Mouse (Mus musculus): ENCODE results near the gene Csf3. TPM values are rescaled to one million over a fixed set of nuclear protein-coding genes. Genes with fewer than 3 reads are reported as not detected.

Gene Csf3
- polyA plus RNA-seq, 1 experiment from 2014 or later: not detected

- peak overlapping the region; percentile 86 for H3K4me3 ChIP-seq (ENCODE audit: low read depth, low read length)
- peaks cover 23% of the 10 kb centered on the region for H3K4me1 ChIP-seq (ENCODE audit: control insufficient read depth, insufficient read depth, low read length)
- ATAC-seq (replicated peaks; ENCODE audit: insufficient number of reproducible peaks, low FRiP score, low TSS enrichment, low read depth) (0 out of 2 replicates have a peak, but pooled peaks have one; percentile 4), DNase-seq (ENCODE audit: low spot score) (no peak)
- H3K4me2 ChIP-seq (ENCODE audit: low read depth, low read length): peak overlapping the region; percentile 77
- no peaks in the 10 kb centered on the region for H3K27me3 ChIP-seq (ENCODE audit: control insufficient read depth, insufficient read depth, low read length)
- H3K27ac ChIP-seq (replicated peaks; ENCODE audit: low read depth, low read length): peak overlapping the region; percentile 83
- no peaks in the 10 kb centered on the region for H3K9me3 ChIP-seq (replicated peaks; ENCODE audit: control insufficient read depth, low read length)
- no peaks in the 10 kb centered on the region for H3K36me3 ChIP-seq (replicated peaks; ENCODE audit: control insufficient read depth, insufficient read depth, low read depth, low read length)
- WGBS: 6% methylated on average over 21 of the region's 21 CpGs
- peak overlapping the region; percentile 90 for H3K9ac ChIP-seq (replicated peaks; ENCODE audit: low read length)
Measured at GRCm38 (mm10) chr11:98742397-98743291, 41.6 kb downstream of the Csf3 start.

DNA sequence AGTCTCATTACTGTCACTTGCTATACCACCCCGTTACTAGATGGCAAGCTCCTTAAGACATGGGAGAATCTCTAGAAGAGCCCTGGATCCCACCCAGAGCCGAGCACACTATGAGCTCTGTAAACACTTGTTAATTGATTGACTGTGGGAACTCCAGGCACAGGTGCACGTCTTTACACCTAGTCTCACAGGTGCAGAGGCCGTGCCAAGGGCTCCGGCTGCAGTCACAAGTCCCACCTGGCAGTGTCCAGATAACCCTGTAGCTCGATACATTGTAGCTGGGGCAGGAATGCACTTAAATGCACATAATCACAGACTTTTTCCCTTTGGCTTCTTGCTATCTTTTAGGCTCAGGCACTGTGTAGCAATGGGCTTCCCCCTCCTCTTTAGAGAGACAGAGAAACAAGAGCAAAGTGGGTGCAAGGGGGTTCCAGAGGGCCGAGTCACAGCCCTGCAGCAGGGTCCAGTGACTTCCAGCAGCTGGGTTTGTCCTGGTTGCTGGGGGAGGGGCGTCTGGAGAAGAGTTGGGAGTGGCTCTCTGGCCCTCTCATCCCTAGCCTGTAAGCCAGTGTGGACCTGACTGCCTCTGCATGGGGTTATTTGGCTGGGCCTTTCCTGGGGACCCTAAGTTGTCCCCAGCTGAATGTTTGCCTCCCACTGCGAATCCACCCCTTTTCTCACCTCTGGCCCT, 42.7 kb downstream of the Csf3 start:
- Histone ChIP-seq H3K9me3 (replicated peaks; ENCODE audit: control insufficient read depth, low read length) (no peaks in the 10 kb centered on the region), H3K4me2 (ENCODE audit: low read depth, low read length) (peak overlapping the region; percentile 77), H3K9ac (replicated peaks; ENCODE audit: low read length) (peak overlapping the region; percentile 36), H3K27ac (replicated peaks; ENCODE audit: low read depth, low read length) (peak overlapping the region; percentile 47; the same call in 1 of the 2 replicates), H3K4me3 (ENCODE audit: low read depth, low read length) (no peak overlapping the region; the same call in 1 of the 2 replicates), H3K27me3 (ENCODE audit: control insufficient read depth, insufficient read depth, low read length) (no peaks in the 10 kb centered on the region), H3K36me3 (replicated peaks; ENCODE audit: control insufficient read depth, insufficient read depth, low read depth, low read length) (no peaks in the 10 kb centered on the region), H3K4me1 (ENCODE audit: control insufficient read depth, insufficient read depth, low read length) (peaks cover 34% of the 10 kb centered on the region)
- 8% methylated on average over 9 of the region's 9 CpGs for WGBS
- DNase-seq (ENCODE audit: low spot score) (peak; percentile 64), ATAC-seq (replicated peaks; ENCODE audit: insufficient number of reproducible peaks, low FRiP score, low TSS enrichment, low read depth) (no peak)

DNA sequence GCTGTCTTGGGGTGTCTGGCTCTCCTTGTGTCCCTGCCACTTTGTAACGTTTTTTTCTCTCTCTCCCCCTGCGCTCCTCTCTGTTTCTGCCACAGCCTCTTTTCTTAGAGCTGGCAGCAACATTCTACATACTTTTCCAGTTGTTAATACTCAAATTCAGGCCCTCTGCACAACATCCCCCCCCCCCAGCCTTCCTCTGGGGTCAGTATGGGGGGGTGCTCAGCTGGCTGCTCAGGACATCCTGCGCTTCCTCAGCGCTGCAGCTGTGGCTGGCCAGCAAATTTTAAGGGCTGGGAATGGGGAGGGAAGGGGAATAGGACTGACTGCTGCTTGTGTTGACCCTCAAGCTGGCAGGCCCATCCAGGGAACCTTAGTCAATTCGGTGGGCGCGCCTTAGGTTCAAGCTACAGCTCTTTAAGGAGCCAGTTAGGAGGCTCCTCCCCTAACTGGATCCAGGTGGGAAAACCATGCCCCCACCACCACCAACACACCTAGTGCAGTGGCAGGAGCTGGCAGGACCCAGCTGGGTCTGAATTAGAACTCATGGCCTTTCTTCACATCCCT, 43.5 kb downstream of the Csf3 start:
- Histone ChIP-seq H3K27me3 (ENCODE audit: control insufficient read depth, insufficient read depth, low read length) (no peaks in the 10 kb centered on the region), H3K27ac (replicated peaks; ENCODE audit: low read depth, low read length) (no peak overlapping the region; the same call in 1 of the 2 replicates), H3K4me1 (ENCODE audit: control insufficient read depth, insufficient read depth, low read length) (peaks cover 36% of the 10 kb centered on the region), H3K4me3 (ENCODE audit: low read depth, low read length) (no peak overlapping the region), H3K9me3 (replicated peaks; ENCODE audit: control insufficient read depth, low read length) (no peaks in the 10 kb centered on the region), H3K9ac (replicated peaks; ENCODE audit: low read length) (peak overlapping the region; percentile 36), H3K36me3 (replicated peaks; ENCODE audit: control insufficient read depth, insufficient read depth, low read depth, low read length) (no peaks in the 10 kb centered on the region), H3K4me2 (ENCODE audit: low read depth, low read length) (peak overlapping the region; percentile 77)
- WGBS: 34% methylated on average over 7 of the region's 7 CpGs
- no peak for ATAC-seq (replicated peaks; ENCODE audit: insufficient number of reproducible peaks, low FRiP score, low TSS enrichment, low read depth)
- DNase-seq (ENCODE audit: low spot score): no peak

GRCm38 (mm10) chr11:98745932-98746853, 45.1 kb downstream of the Csf3 start:
- Histone ChIP-seq H3K36me3 (replicated peaks; ENCODE audit: control insufficient read depth, insufficient read depth, low read depth, low read length) (no peaks in the 10 kb centered on the region), H3K27ac (replicated peaks; ENCODE audit: low read depth, low read length) (no peak overlapping the region), H3K4me1 (ENCODE audit: control insufficient read depth, insufficient read depth, low read length) (peaks cover 29% of the 10 kb centered on the region), H3K9ac (replicated peaks; ENCODE audit: low read length) (peak overlapping the region; percentile 25; the same call in 1 of the 2 replicates), H3K4me2 (ENCODE audit: low read depth, low read length) (no peak overlapping the region), H3K27me3 (ENCODE audit: control insufficient read depth, insufficient read depth, low read length) (no peaks in the 10 kb centered on the region), H3K9me3 (replicated peaks; ENCODE audit: control insufficient read depth, low read length) (no peaks in the 10 kb centered on the region), H3K4me3 (ENCODE audit: low read depth, low read length) (no peak overlapping the region)
- whole genome bisulfite sequencing: 46% methylated on average over 12 of the region's 12 CpGs
- ATAC-seq (replicated peaks; ENCODE audit: insufficient number of reproducible peaks, low FRiP score, low TSS enrichment, low read depth): no peak
- DNase-seq (ENCODE audit: low spot score): no peak

- Histone ChIP-seq H3K4me2 (ENCODE audit: low read depth, low read length) (peak overlapping the region; percentile 43), H3K4me3 (ENCODE audit: low read depth, low read length) (0 out of 2 replicates have a peak overlapping the region, but pooled peaks have one; percentile 6), H3K9ac (replicated peaks; ENCODE audit: low read length) (peak overlapping the region; percentile 2; the same call in 1 of the 2 replicates), H3K27ac (replicated peaks; ENCODE audit: low read depth, low read length) (no peak overlapping the region), H3K27me3 (ENCODE audit: control insufficient read depth, insufficient read depth, low read length) (no peaks in the 10 kb centered on the region), H3K9me3 (replicated peaks; ENCODE audit: control insufficient read depth, low read length) (no peaks in the 10 kb centered on the region), H3K4me1 (ENCODE audit: control insufficient read depth, insufficient read depth, low read length) (peaks cover 29% of the 10 kb centered on the region), H3K36me3 (replicated peaks; ENCODE audit: control insufficient read depth, insufficient read depth, low read depth, low read length) (no peaks in the 10 kb centered on the region)
- 7% methylated on average over 19 of the region's 19 CpGs for WGBS
- peak; percentile 63; the same call in 1 of the 2 replicates for ATAC-seq (replicated peaks; ENCODE audit: insufficient number of reproducible peaks, low FRiP score, low TSS enrichment, low read depth)
- peak; percentile 83 for DNase-seq (ENCODE audit: low spot score)
Measured at GRCm38 (mm10) chr11:98746855-98747693, 46.0 kb downstream of the Csf3 start.

GRCm38 (mm10) chr11:98747804-98748505, 46.9 kb downstream of the Csf3 start:
- Histone ChIP-seq H3K27me3 (ENCODE audit: control insufficient read depth, insufficient read depth, low read length) (no peaks in the 10 kb centered on the region), H3K9me3 (replicated peaks; ENCODE audit: control insufficient read depth, low read length) (no peaks in the 10 kb centered on the region), H3K36me3 (replicated peaks; ENCODE audit: control insufficient read depth, insufficient read depth, low read depth, low read length) (no peaks in the 10 kb centered on the region), H3K27ac (replicated peaks; ENCODE audit: low read depth, low read length) (0 out of 2 replicates have a peak overlapping the region, but pooled peaks have one; percentile 41), H3K4me1 (ENCODE audit: control insufficient read depth, insufficient read depth, low read length) (peaks cover 29% of the 10 kb centered on the region), H3K4me2 (ENCODE audit: low read depth, low read length) (peak overlapping the region; percentile 19), H3K4me3 (ENCODE audit: low read depth, low read length) (no peak overlapping the region), H3K9ac (replicated peaks; ENCODE audit: low read length) (peak overlapping the region; percentile 34)
- DNase-seq (ENCODE audit: low spot score): no peak
- 17% methylated on average over 6 of the region's 6 CpGs for WGBS
- no peak for ATAC-seq (replicated peaks; ENCODE audit: insufficient number of reproducible peaks, low FRiP score, low TSS enrichment, low read depth)

Data from embryonic facial prominence, embryonic 11.5 days (tissue).